Mouse (Mus musculus): ENCODE measurements around the gene Snx9. TPM values are rescaled to one million over a fixed set of nuclear protein-coding genes. Genes with fewer than 3 reads are reported as not detected.
A peak's percentile ranks its signal among the peaks of the same experiment; 100 is the strongest.

Gene Snx9
- total RNA-seq, 2 experiments from 2014 or later = 48.3 to 51.7 TPM

DNA sequence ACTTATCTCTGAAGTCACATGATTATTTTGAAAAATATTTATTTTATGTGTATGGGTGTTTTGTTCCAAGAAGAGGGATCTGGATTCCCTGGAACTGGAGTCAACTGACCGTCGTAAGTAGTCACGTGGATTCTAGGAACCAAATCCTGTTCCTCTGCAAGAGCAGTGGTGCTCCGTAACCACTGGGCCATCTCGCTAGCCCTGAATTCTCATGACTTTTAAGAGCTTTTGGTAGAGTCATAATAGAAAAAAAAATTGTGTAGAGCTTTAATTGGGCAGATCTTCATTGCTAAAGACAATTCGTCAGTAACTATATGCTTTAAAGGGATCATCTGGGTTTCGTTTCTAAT lies 2.5 kb downstream of the Snx9 start:
- no peak for DNase-seq

GRCm38 (mm10) chr17:5845376-5845775 lies 4.2 kb downstream of the Snx9 start:
- DNase-seq = no peak

DNA sequence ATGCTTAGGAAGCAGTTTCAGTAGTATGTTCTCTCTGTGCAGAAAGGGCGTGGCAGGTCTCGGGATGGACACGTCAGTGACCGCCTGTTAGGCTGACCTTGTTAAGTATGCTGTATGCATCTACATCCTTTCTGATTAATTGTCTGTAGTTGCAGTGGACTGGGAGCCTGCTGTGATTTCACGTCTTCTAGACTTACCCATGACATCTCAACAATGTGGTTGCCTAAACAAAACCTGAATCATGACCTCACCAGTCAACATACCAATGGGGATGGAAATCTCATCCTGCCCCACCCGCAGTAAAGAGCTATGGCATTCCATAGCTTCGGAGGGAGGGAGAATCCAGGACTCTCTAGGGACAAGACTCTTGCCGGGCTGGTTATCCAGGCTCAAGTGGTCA lies 5.0 kb downstream of the Snx9 start:
- DNase-seq = no peak

GRCm38 (mm10) chr17:5848706-5849415 lies 7.7 kb downstream of the Snx9 start:
- DNase-seq = no peak

- peak; percentile 83 for DNase-seq
These were observed 8.3 kb downstream of the Snx9 start for GRCm38 (mm10) chr17:5849421-5849910.

GRCm38 (mm10) chr17:5850031-5850430 lies 8.9 kb downstream of the Snx9 start:
- DNase-seq = no peak

DNA sequence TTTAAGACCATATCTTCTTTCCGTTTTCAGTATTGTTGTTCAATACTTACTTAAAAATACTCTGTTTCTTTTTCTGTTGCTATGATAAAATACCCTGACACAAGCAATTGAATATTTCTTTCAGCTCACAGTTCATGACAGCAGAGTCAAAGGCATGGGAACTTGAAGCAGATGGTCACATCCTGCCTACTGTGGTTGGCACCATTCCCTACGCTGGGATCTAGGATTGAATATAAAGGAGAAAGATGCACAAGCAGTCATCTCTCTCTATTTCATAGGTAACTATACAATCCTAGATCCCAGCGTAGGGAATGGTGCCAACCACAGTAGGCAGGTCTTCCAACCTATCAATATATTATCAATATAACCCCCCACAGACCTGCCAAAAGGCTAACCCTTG lies 9.3 kb downstream of the Snx9 start:
- DNase-seq = no peak

GRCm38 (mm10) chr17:5853936-5854335 lies 12.8 kb downstream of the Snx9 start:
- DNase-seq = peak; percentile 46

DNA sequence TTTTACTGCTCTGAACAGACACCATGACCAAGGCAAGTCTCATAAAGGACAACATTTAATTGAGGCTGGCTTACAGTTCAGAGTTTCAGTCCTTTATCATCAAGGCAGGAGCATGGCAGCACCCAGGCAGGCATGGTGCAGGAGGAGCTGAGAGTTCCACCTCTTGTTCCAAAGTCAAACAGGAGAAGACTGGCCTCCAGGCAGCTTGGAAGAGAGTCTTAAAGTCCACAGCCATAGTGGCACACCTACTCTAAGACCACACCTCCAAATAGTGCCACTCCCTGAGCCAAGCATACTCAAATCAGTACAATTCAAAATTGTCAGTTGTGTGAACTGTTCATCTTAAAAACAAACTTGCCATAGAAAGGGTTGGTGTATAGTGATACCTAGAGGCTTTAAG lies 14.4 kb downstream of the Snx9 start:
- DNase-seq = no peak

DNA sequence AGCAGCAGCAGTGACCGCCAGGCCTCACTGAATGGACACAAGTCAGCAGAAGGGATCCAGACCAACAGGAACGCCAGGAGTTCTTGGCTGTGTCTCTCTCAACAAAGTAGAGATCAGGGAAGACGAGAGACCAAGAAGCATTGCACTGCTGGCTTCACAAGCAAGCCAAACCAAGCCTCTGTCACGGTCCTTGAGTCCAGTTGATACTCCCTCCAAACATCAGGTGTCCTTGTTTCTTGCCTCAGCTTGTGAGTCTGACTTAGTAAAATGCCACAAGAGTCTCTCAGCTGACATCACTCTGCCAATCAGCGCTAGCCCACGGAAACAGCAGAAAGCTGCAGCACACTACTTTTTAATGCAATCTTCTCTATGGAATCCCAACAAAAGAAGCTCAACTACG lies 15.3 kb downstream of the Snx9 start:
- DNase-seq = no peak

DNA sequence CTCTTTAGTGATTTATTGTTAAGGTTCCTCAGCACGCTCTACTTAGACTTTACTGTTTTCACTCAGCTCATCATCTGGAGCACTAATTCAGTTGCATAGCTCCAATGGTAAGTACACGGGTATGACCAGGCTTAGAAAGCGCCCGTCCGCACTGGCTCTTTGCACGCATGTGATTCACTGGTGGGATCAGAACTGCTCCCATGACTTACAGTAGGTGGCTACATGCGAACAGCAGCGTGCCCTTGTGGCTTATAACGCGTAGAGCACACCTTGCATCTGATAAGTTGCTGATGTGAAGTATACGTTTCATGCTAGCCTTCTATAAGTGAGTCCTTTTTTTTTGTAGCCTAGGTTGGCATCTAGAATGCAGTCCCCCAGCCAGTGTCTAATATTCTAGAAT lies 16.1 kb downstream of the Snx9 start:
- DNase-seq = no peak

DNA sequence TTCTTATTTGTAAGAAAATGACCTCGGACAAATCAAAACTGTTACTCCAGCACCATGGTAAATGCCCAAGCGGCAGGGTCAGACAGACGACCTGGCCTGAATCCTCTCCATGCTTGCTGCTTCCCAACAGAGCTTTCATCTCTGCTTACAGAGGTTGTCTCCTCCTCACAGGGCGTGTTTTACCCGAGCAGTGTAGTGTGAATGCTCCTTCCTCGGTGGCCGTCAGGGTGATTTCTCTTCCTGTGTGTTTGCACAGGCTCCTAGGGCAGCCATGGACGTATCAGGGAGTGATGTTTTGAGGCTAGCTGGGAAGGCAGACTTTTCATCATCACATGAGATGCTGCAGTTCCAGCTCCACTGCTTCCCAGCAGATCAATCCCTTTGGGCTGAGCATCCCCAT lies 17.1 kb downstream of the Snx9 start:
- DNase-seq = no peak

GRCm38 (mm10) chr17:5862285-5862684 lies 21.2 kb downstream of the Snx9 start:
- DNase-seq = no peak

- DNase-seq = no peak
These were observed 21.7 kb downstream of the Snx9 start for GRCm38 (mm10) chr17:5862869-5863268.

DNA sequence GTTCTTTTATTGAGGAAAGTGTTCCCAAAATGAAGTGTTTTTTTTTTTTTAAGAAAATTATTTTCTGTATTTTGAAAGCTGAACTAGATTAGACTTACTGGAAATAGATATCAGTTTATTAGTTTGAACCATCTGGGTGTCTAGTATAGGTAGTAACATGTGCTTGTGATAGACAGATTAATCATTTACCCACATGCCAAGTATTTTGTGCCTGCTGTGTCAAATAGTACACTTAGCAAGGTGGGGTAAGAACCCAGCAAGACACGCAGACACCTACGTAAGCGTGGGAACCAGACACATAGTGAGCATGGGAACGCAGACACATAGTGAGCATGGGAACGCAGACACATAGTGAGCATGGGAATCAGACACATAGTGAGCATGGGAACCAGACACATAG lies 22.6 kb downstream of the Snx9 start:
- no peak for DNase-seq

DNA sequence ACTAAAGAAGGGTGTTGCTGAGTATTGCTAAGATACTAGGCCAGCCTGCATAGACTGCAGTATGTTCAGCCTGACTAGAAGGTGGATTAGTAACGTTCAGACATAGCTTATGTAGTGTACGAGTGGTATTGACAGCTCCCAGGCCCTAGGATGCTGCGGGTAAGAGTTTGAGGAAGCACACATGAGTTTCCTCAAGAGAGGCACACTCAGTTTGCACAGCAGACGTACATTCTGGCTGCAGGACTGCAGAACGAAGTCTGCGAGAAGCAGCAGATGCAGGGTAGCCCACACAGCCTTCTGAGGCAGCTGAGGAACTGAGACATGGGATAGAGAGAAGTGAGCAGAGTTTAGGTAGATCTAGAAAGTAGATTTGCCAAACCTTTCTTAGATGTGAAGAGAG lies 26.3 kb downstream of the Snx9 start:
- no peak for DNase-seq

GRCm38 (mm10) chr17:5868319-5869031 lies 27.3 kb downstream of the Snx9 start:
- DNase-seq = no peak

- DNase-seq = no peak
These were observed 28.3 kb downstream of the Snx9 start for GRCm38 (mm10) chr17:5869461-5869860.

DNA sequence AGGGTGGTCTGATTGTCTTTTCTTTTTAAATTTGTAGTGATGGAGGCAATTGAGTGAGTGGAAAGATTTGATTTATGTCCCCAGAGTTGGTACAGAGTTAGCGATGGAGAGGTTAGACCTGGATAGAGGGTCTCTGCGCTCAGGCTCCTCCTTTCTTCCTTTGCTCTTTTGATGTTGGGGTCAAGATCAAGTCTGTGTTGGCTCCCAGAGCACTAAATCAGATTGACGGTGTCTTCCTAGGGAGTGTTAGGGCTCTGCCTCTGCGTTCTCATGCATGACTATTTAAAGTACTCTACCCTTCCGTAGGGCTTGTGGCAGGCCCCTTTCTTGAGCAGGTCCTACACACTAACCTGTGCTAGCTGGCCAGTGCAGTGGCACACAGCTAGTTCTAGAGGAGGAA lies 28.9 kb downstream of the Snx9 start:
- no peak for DNase-seq

- no peak for DNase-seq
These were observed 29.6 kb downstream of the Snx9 start for GRCm38 (mm10) chr17:5870696-5871095.

DNA sequence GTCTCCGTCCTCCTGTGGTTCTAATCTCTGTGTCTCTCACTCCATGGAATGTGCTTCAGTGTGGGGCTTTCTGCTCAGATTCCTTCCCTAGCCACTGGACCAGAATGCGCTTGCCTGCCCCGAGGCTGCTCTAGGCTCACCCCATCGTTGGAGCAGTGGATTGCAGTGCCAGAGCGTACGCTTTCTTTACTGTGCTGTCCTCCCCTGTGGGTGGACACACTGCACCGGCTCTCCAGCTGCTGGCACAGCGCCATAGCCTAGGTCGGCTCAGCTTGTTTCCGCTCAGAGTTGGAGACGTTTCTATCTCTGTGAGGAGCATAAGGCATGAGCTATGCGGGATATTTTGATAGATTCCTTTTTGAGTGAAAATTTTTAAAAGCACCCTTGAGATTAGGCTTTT lies 31.4 kb downstream of the Snx9 start:
- DNase-seq = peak; percentile 81

- DNase-seq = no peak
These were observed 33.4 kb downstream of the Snx9 start for GRCm38 (mm10) chr17:5874565-5874964.

- DNase-seq = no peak
These were observed 36.6 kb downstream of the Snx9 start for GRCm38 (mm10) chr17:5877611-5878157.

DNA sequence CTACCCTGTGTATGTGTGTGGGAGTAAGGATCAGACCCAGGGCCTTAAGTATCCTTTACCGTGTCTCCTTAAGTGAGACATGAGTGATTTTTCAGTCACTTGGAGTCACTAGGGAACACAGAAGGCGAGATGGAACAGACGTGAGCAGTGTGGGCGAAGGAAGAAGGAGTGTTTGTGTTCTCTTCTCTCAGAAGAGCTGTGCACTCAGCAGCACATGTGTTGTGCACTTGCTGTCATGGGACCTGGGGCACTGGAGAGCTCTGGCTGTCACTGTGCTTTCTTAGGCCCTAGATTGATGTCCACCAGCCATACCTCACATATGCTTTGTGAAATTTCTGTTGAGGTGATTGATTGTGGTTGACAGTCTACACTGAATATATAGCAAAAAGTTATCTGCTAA lies 37.7 kb downstream of the Snx9 start:
- no peak for DNase-seq
